Mouse (Mus musculus) CH12.LX (cell line): ENCODE measurements around the gene Jak1. TPM values are rescaled to one million over a fixed set of nuclear protein-coding genes. Genes with fewer than 3 reads are reported as not detected.

ENCODE experiments used
- DNase-seq: peaks from one replicate; pipeline ENCODE4 v3.0.0-alpha.2; 2013; ENCODE audit errors: extremely low read depth
- H3K27ac ChIP-seq: 2 replicates; pipeline ENCODE4 v1.5.1; 2012; ENCODE audit warnings: low read depth, mild to moderate bottlenecking, control low read depth, moderate library complexity; ENCODE audit not compliant: insufficient read depth
- H3K27me3 ChIP-seq: replicated peaks from 2 replicates; pipeline ENCODE3; 2012; ENCODE audit warnings: inconsistent platforms
- H3K36me3 ChIP-seq, 2 experiments: replicated peaks in 1 of 2; 2 replicates each; pipeline versions ENCODE3 to v1.6.1; 2012; ENCODE audit warnings: inconsistent platforms in 1 of 2, low read length in 1 of 2, mild to moderate bottlenecking in 1 of 2, mixed read lengths in 1 of 2, moderate library complexity in 1 of 2; ENCODE audit not compliant: control insufficient read depth in 1 of 2, insufficient read depth in 1 of 2
- H3K4me1 ChIP-seq, 2 experiments: 2 replicates each; pipeline ENCODE4 v1.6.1; 2012; ENCODE audit warnings: inconsistent platforms in 1 of 2, moderate library complexity in 1 of 2; ENCODE audit not compliant: insufficient read depth in 2 of 2, control insufficient read depth in 1 of 2
- H3K4me2 ChIP-seq: 2 replicates; pipeline ENCODE4 v1.6.1; 2012; ENCODE audit warnings: low read depth, mild to moderate bottlenecking, control low read depth; ENCODE audit not compliant: poor library complexity, insufficient read depth, severe bottlenecking
- H3K4me3 ChIP-seq, 3 experiments: fragments of 150-350 bp in 1 of 3; sonication (generic) in 1 of 3; replicated peaks in 1 of 3; 2 replicates each; pipeline versions ENCODE3 to v1.5.1; 2011 to 2012; ENCODE audit warnings: low read depth in 2 of 3, low read length in 2 of 3, mild to moderate bottlenecking in 2 of 3, moderate library complexity in 2 of 3, control low read depth in 1 of 3, improper control_type of control experiment in 1 of 3, inconsistent platforms in 1 of 3, mixed read lengths in 1 of 3; ENCODE audit not compliant: poor library complexity in 1 of 3
- H3K79me2 ChIP-seq: replicated peaks from 2 replicates; pipeline ENCODE4 v1.6.1; 2012; ENCODE audit warnings: mild to moderate bottlenecking, moderate library complexity; ENCODE audit not compliant: control insufficient read depth, poor library complexity, insufficient read depth, severe bottlenecking; ENCODE audit errors: extremely low read depth
- H3K9ac ChIP-seq: 2 replicates; pipeline ENCODE4 v1.6.1; 2012; ENCODE audit warnings: low read depth, mild to moderate bottlenecking, control low read depth, moderate library complexity; ENCODE audit not compliant: insufficient read depth
- H3K9me3 ChIP-seq: replicated peaks from 2 replicates; pipeline ENCODE3; 2012; ENCODE audit warnings: low read length, inconsistent platforms, mixed read lengths
- BHLHE40 ChIP-seq: IDR thresholded peaks from 2 replicates; pipeline ENCODE4 v1.6.1; 2011; ENCODE audit warnings: mild to moderate bottlenecking, low read depth, low read length, improper control_type of control experiment
- CHD1 ChIP-seq: IDR thresholded peaks from 2 replicates; pipeline ENCODE4 v1.6.1; 2012; ENCODE audit warnings: low read depth, low read length, improper control_type of control experiment, inconsistent platforms
- CHD2 ChIP-seq: IDR thresholded peaks from 2 replicates; pipeline ENCODE4 v1.6.1; 2011; ENCODE audit warnings: low read length, improper control_type of control experiment
- CTCF ChIP-seq, 2 experiments: IDR thresholded peaks in 1 of 2; conservative IDR thresholded peaks in 1 of 2; 2 replicates each; pipeline ENCODE4 v1.5.1; 2011 to 2012; ENCODE audit warnings: low read depth in 2 of 2, low read length in 2 of 2, improper control_type of control experiment in 1 of 2, inconsistent platforms in 1 of 2, mild to moderate bottlenecking in 1 of 2, moderate library complexity in 1 of 2
- EP300 ChIP-seq: IDR thresholded peaks from 2 replicates; pipeline ENCODE4 v1.6.1; 2011; ENCODE audit warnings: low read length, improper control_type of control experiment
- ETS1 ChIP-seq: conservative IDR thresholded peaks from 2 replicates; pipeline ENCODE4 v1.6.1; 2012; ENCODE audit warnings: low read depth, mild to moderate bottlenecking, inconsistent platforms, low read length, improper control_type of control experiment, moderate library complexity
- GABPA ChIP-seq: IDR thresholded peaks from 2 replicates; pipeline ENCODE4 v1.6.1; 2012; ENCODE audit warnings: low read depth, low read length, improper control_type of control experiment, inconsistent platforms; ENCODE audit not compliant: insufficient replicate concordance
- IRF4 ChIP-seq: IDR thresholded peaks from 2 replicates; pipeline ENCODE4 v1.6.1; 2014; ENCODE audit warnings: low read depth, mild to moderate bottlenecking, inconsistent platforms, low read length, improper control_type of control experiment
- JUN ChIP-seq: IDR thresholded peaks from 2 replicates; pipeline ENCODE4 v1.6.1; 2011; ENCODE audit warnings: low read depth, mild to moderate bottlenecking, low read length, improper control_type of control experiment, moderate library complexity; ENCODE audit not compliant: insufficient read depth
- KAT2A ChIP-seq: IDR thresholded peaks from 2 replicates; pipeline ENCODE4 v1.6.1; 2012; ENCODE audit warnings: low read length, improper control_type of control experiment, inconsistent platforms; ENCODE audit not compliant: insufficient replicate concordance
- MAX ChIP-seq: IDR thresholded peaks from 2 replicates; pipeline ENCODE4 v1.6.1; 2011; ENCODE audit warnings: low read length, improper control_type of control experiment
- MEF2A ChIP-seq: IDR thresholded peaks from 2 replicates; pipeline ENCODE4 v1.6.1; 2014; ENCODE audit warnings: low read depth, mild to moderate bottlenecking, inconsistent platforms, low read length, improper control_type of control experiment, borderline replicate concordance
- NRF1 ChIP-seq: IDR thresholded peaks from 2 replicates; pipeline ENCODE4 v1.6.1; 2014; ENCODE audit warnings: low read depth, mild to moderate bottlenecking, inconsistent platforms, low read length, improper control_type of control experiment, moderate library complexity
- POLR2A ChIP-seq: IDR thresholded peaks from 2 replicates; pipeline ENCODE4 v1.6.1; 2011; ENCODE audit warnings: low read depth, mild to moderate bottlenecking, improper control_type of control experiment, low read length
- POLR2AphosphoS2 ChIP-seq: IDR thresholded peaks from 2 replicates; pipeline ENCODE4 v1.6.1; 2011; ENCODE audit warnings: low read depth, low read length, improper control_type of control experiment
- RAD21 ChIP-seq: IDR thresholded peaks from 2 replicates; pipeline ENCODE4 v1.6.1; 2011; ENCODE audit warnings: low read depth, mild to moderate bottlenecking, low read length, improper control_type of control experiment, moderate library complexity
- RCOR1 ChIP-seq: conservative IDR thresholded peaks from 2 replicates; pipeline ENCODE4 v1.6.1; 2012; ENCODE audit warnings: low read depth, mild to moderate bottlenecking, inconsistent platforms, low read length, improper control_type of control experiment
- SIN3A ChIP-seq: IDR thresholded peaks from 2 replicates; pipeline ENCODE4 v1.6.1; 2012; ENCODE audit warnings: low read length, improper control_type of control experiment, inconsistent platforms
- SMC3 ChIP-seq: IDR thresholded peaks from 2 replicates; pipeline ENCODE4 v1.6.1; 2011; ENCODE audit warnings: low read depth, low read length, improper control_type of control experiment
- TBP ChIP-seq: conservative IDR thresholded peaks from 2 replicates; pipeline ENCODE4 v1.6.1; 2011; ENCODE audit warnings: low read depth, low read length, improper control_type of control experiment
- USF1 ChIP-seq: IDR thresholded peaks from 2 replicates; pipeline ENCODE4 v1.6.1; 2014; ENCODE audit warnings: low read depth, mild to moderate bottlenecking, inconsistent platforms, low read length, improper control_type of control experiment
- USF2 ChIP-seq: conservative IDR thresholded peaks from 2 replicates; pipeline ENCODE4 v1.6.1; 2011; ENCODE audit warnings: low read depth, low read length, improper control_type of control experiment
- ZNF384 ChIP-seq: IDR thresholded peaks from 2 replicates; pipeline ENCODE4 v1.6.1; 2012; ENCODE audit warnings: low read depth, low read length, improper control_type of control experiment, inconsistent platforms
- dilution Hi-C: fragments of 300-500 bp; cut with MboI; formaldehyde crosslinking; loops from 2 replicates; pipeline ENCODE4 v1.14.3; 2020; ENCODE audit warnings: low sequenced_read_pairs; ENCODE audit not compliant: extremely low pct_unique_long_range_greater_than_20kb, extremely low pct_ligation_motif_present
- in situ Hi-C: fragments of 300-500 bp; cut with MboI; formaldehyde crosslinking; loops from 3 replicates; pipeline ENCODE4 v1.14.3; 2019; ENCODE audit warnings: low sequenced_read_pairs, low pct_ligation_motif_present, low pct_unique_long_range_greater_than_20kb, mixed read lengths
- polyA plus RNA-seq: library from polyadenylated mRNA; unstranded; fragments of >175 nt; gene quantifications from 2 replicates; pipeline ENCODE4 v1.2.1, GENCODE M21; 2012; ENCODE audit warnings: low read depth; ENCODE audit not compliant: insufficient read length
- total RNA-seq, 2 experiments: library from RNA; depleted of rRNA; stranded (reverse); fragments of 300-350 nt in 1 of 2; fragments of >200 nt in 1 of 2; gene quantifications; 2 replicates each; pipeline ENCODE4 v1.2.3; 2012 to 2014

The Jak1 gene
- total and polyA plus RNA-seq, 3 experiments = 28.6 to 51.4 (median 33.9) TPM

- dilution Hi-C loops = no loop called here
- in situ Hi-C loops = no loop called here
Observed at GRCm38 (mm10) chr4:101135013-101135412, 130.1 kb downstream of the Jak1 start.

GRCm38 (mm10) chr4:101121002-101121401 lies 144.1 kb downstream of the Jak1 start:
- no peaks in the 10 kb centered on the region for H3K27me3 ChIP-seq
- no peak overlapping the region for H3K9ac ChIP-seq
- no peak for DNase-seq
- TF ChIP-seq EP300 (no peak), SIN3A (no peak), GABPA (no peak), IRF4 (no peak), CTCF (conservative IDR thresholded peaks at IDR 0.05 in 1 of 2, IDR thresholded peaks at IDR 0.05 in 1 of 2; ENCODE audit: low read depth in 2 of 2, low read length in 2 of 2) (no peak), USF2 (no peak), POLR2AphosphoS2 (no peak), CHD1 (no peak), RAD21 (no peak)
- H3K4me2 ChIP-seq = no peak overlapping the region
- H3K79me2 ChIP-seq = no peaks in the 10 kb centered on the region
- H3K4me1 ChIP-seq = no peaks in the 10 kb centered on the region
- no peak overlapping the region for H3K4me3 ChIP-seq
- no peak overlapping the region for H3K27ac ChIP-seq
- H3K9me3 ChIP-seq = peaks cover 3% of the 10 kb centered on the region
- H3K36me3 ChIP-seq = no peaks in the 10 kb centered on the region
- in situ Hi-C loops = no loop called here
- dilution Hi-C loops = no loop called here

More at GRCm38 (mm10) chr4:101135013-101135412, 130.1 kb downstream of the Jak1 start:
- no peaks in the 10 kb centered on the region for H3K79me2 ChIP-seq
- H3K4me2 ChIP-seq = no peak overlapping the region
- H3K36me3 ChIP-seq = no peaks in the 10 kb centered on the region
- no peak for DNase-seq
- no peaks in the 10 kb centered on the region for H3K9me3 ChIP-seq
- H3K4me3 ChIP-seq = no peak overlapping the region
- TF ChIP-seq IRF4 (no peak), SMC3 (no peak), EP300 (no peak), CHD2 (no peak), ETS1 (no peak), JUN (no peak), USF1 (no peak), POLR2A (no peak), CTCF (conservative IDR thresholded peaks at IDR 0.05 in 1 of 2, IDR thresholded peaks at IDR 0.05 in 1 of 2; ENCODE audit: low read depth in 2 of 2, low read length in 2 of 2) (no peak), KAT2A (no peak), MEF2A (no peak), NRF1 (no peak), RAD21 (no peak), RCOR1 (no peak), SIN3A (no peak), MAX (no peak), ZNF384 (no peak), TBP (no peak), BHLHE40 (no peak)
- H3K4me1 ChIP-seq = no peaks in the 10 kb centered on the region
- no peak overlapping the region for H3K9ac ChIP-seq
- H3K27ac ChIP-seq = no peak overlapping the region
- H3K27me3 ChIP-seq = no peaks in the 10 kb centered on the region
